Mouse (Mus musculus) E14TG2a.4 (cell line): Measurements from ENCODE around the gene U2surp.
"Not testable (repeated sequence)": the region's sequence is repeated elsewhere in the genome, so short reads cannot be mapped to it uniquely, and the experiment has no call there.

Experiments
- H3K27me3 ChIP-seq: 2 replicates; pipeline ENCODE4 v1.6.1; 2014; ENCODE audit warnings: low read length, control low read depth; ENCODE audit not compliant: insufficient read depth
- H3K36me3 ChIP-seq: 2 replicates; pipeline ENCODE4 v1.6.1; 2014; ENCODE audit warnings: low read length, control low read depth; ENCODE audit not compliant: insufficient read depth
- H3K4me1 ChIP-seq: replicated peaks from 2 replicates; pipeline ENCODE4 v1.6.1; 2014; ENCODE audit warnings: low read depth, low read length, control low read depth
- H3K4me3 ChIP-seq: replicated peaks from 2 replicates; pipeline ENCODE4 v1.5.1; 2014; ENCODE audit warnings: mild to moderate bottlenecking, low read length
- H3K9me3 ChIP-seq: 2 replicates; pipeline ENCODE4 v1.6.1; 2014; ENCODE audit warnings: low read length, control low read depth
- CTCF ChIP-seq: conservative IDR thresholded peaks from 2 replicates; pipeline ENCODE4 v1.5.1; 2014; ENCODE audit warnings: low read length
- NANOG ChIP-seq: IDR thresholded peaks from 2 replicates; pipeline ENCODE4 v1.6.1; 2014; ENCODE audit warnings: borderline replicate concordance, low read length, mixed read lengths
- POU5F1 ChIP-seq: IDR thresholded peaks from 2 replicates; pipeline ENCODE4 v1.6.1; 2014; ENCODE audit warnings: low read length, borderline replicate concordance

U2surp gene

GRCm38 (mm10) chr9:95522561-95522960 is 10.8 kb upstream of the U2surp start:
- Histone ChIP-seq H3K4me3 (0 out of 2 replicates have a peak overlapping the region, but pooled peaks have one; percentile 56), H3K9me3 (no peaks in the 10 kb centered on the region), H3K36me3 (peaks cover 5% of the 10 kb centered on the region; the same call in 1 of the 2 replicates), H3K27me3 (no peaks in the 10 kb centered on the region), H3K4me1 (peaks cover 48% of the 10 kb centered on the region)
- TF ChIP-seq CTCF: no peak
- TF ChIP-seq NANOG: no peak
- TF ChIP-seq POU5F1: no peak

GRCm38 (mm10) chr9:95521566-95521965 is 9.8 kb upstream of the U2surp start:
- H3K9me3 ChIP-seq: no peaks in the 10 kb centered on the region
- peaks cover 53% of the 10 kb centered on the region for H3K4me1 ChIP-seq
- peaks cover 5% of the 10 kb centered on the region; the same call in 1 of the 2 replicates for H3K36me3 ChIP-seq
- peak overlapping the region; percentile 56 for H3K4me3 ChIP-seq
- TF ChIP-seq POU5F1 (no peak), CTCF (no peak), NANOG (no peak)
- no peaks in the 10 kb centered on the region for H3K27me3 ChIP-seq

- H3K36me3 ChIP-seq: peaks cover 5% of the 10 kb centered on the region; the same call in 1 of the 2 replicates
- peaks cover 53% of the 10 kb centered on the region for H3K4me1 ChIP-seq
- no peaks in the 10 kb centered on the region for H3K9me3 ChIP-seq
- H3K27me3 ChIP-seq: no peaks in the 10 kb centered on the region
- H3K4me3 ChIP-seq: peak overlapping the region; percentile 55
- TF ChIP-seq CTCF: no peak
- no peak for TF ChIP-seq NANOG
- no peak for TF ChIP-seq POU5F1
Observed at GRCm38 (mm10) chr9:95521031-95521430, 9.2 kb upstream of the U2surp start.

GRCm38 (mm10) chr9:95520563-95520962 is 8.8 kb upstream of the U2surp start:
- H3K4me1 ChIP-seq: peaks cover 53% of the 10 kb centered on the region
- TF ChIP-seq POU5F1 (no peak), NANOG (no peak), CTCF (no peak)
- H3K4me3 ChIP-seq: no peak overlapping the region
- no peaks in the 10 kb centered on the region for H3K9me3 ChIP-seq
- peaks cover 5% of the 10 kb centered on the region; the same call in 1 of the 2 replicates for H3K36me3 ChIP-seq
- no peaks in the 10 kb centered on the region for H3K27me3 ChIP-seq

- Histone ChIP-seq H3K36me3 (peaks cover 18% of the 10 kb centered on the region), H3K4me1 (peaks cover 37% of the 10 kb centered on the region)
- not testable (repeated sequence) for H3K4me3 ChIP-seq, H3K27me3 ChIP-seq, H3K9me3 ChIP-seq
Observed at GRCm38 (mm10) chr9:95514361-95514760, 2.6 kb upstream of the U2surp start.

GRCm38 (mm10) chr9:95513776-95514175 is 2.0 kb upstream of the U2surp start:
- Histone ChIP-seq H3K27me3 (no peaks in the 10 kb centered on the region), H3K4me3 (0 out of 2 replicates have a peak overlapping the region, but pooled peaks have one; percentile 100), H3K36me3 (peaks cover 22% of the 10 kb centered on the region), H3K9me3 (no peaks in the 10 kb centered on the region), H3K4me1 (peaks cover 43% of the 10 kb centered on the region)
- TF ChIP-seq CTCF: no peak
- TF ChIP-seq POU5F1: no peak
- TF ChIP-seq NANOG: no peak

GRCm38 (mm10) chr9:95512331-95513030 is 685 bp upstream of the U2surp start:
- Histone ChIP-seq H3K4me3 (peak overlapping the region; percentile 100), H3K27me3 (no peaks in the 10 kb centered on the region), H3K36me3 (peaks cover 31% of the 10 kb centered on the region), H3K9me3 (no peaks in the 10 kb centered on the region), H3K4me1 (peaks cover 56% of the 10 kb centered on the region)
- no peak for TF ChIP-seq CTCF
- TF ChIP-seq NANOG: no peak
- no peak for TF ChIP-seq POU5F1

- peaks cover 35% of the 10 kb centered on the region for H3K36me3 ChIP-seq
- no peaks in the 10 kb centered on the region for H3K27me3 ChIP-seq
- H3K9me3 ChIP-seq: no peaks in the 10 kb centered on the region
- peaks cover 64% of the 10 kb centered on the region for H3K4me1 ChIP-seq
- TF ChIP-seq CTCF (no peak), NANOG (no peak), POU5F1 (no peak)
- H3K4me3 ChIP-seq: peak overlapping the region; percentile 100
Observed at GRCm38 (mm10) chr9:95510693-95511404, 947 bp downstream of the U2surp start.

GRCm38 (mm10) chr9:95505666-95506065 is 6.1 kb downstream of the U2surp start:
- Histone ChIP-seq H3K4me1 (peaks cover 72% of the 10 kb centered on the region), H3K9me3 (no peaks in the 10 kb centered on the region), H3K36me3 (peaks cover 48% of the 10 kb centered on the region), H3K4me3 (no peak overlapping the region), H3K27me3 (no peaks in the 10 kb centered on the region)
- no peak for TF ChIP-seq CTCF
- no peak for TF ChIP-seq POU5F1
- TF ChIP-seq NANOG: no peak
